Mouse (Mus musculus) gastrocnemius, adult 2 months (tissue): ENCODE results near the gene Zbtb12. TPM values are rescaled to one million over a fixed set of nuclear protein-coding genes. Genes with fewer than 3 reads are reported as not detected.
"Not testable (repeated sequence)": the region's sequence is repeated elsewhere in the genome, so short reads cannot be mapped to it uniquely, and the experiment has no call there.

Experiments used
- DNase-seq: peaks from one replicate; pipeline ENCODE4 v3.0.0; 2022
- H3K27ac ChIP-seq: fragments of 200-600 bp; 2 replicates; pipeline ENCODE4 v1.8.1; 2022; ENCODE audit warnings: mild to moderate bottlenecking
- H3K4me3 ChIP-seq: fragments of 200-600 bp; 2 replicates; pipeline ENCODE4 v1.8.1; 2022; ENCODE audit warnings: mild to moderate bottlenecking, moderate library complexity
- CTCF ChIP-seq: fragments of 200-600 bp; IDR thresholded peaks from 2 replicates; pipeline ENCODE4 v1.8.1; 2022; ENCODE audit warnings: antibody characterized with exemption, mild to moderate bottlenecking, moderate library complexity
- intact Hi-C: fragments of 180-260 bp; cut with DNase I; formaldehyde crosslinking; loops from one replicate; pipeline ENCODE4 v1.15.1; 2025
- total RNA-seq, 2 experiments: library from RNA; stranded (reverse); gene quantifications; 2 replicates each; pipeline ENCODE4 v1.2.3; 2021

Zbtb12 gene
- total RNA-seq, 2 experiments from 2014 or later = 5.2 to 8.3 TPM

DNA sequence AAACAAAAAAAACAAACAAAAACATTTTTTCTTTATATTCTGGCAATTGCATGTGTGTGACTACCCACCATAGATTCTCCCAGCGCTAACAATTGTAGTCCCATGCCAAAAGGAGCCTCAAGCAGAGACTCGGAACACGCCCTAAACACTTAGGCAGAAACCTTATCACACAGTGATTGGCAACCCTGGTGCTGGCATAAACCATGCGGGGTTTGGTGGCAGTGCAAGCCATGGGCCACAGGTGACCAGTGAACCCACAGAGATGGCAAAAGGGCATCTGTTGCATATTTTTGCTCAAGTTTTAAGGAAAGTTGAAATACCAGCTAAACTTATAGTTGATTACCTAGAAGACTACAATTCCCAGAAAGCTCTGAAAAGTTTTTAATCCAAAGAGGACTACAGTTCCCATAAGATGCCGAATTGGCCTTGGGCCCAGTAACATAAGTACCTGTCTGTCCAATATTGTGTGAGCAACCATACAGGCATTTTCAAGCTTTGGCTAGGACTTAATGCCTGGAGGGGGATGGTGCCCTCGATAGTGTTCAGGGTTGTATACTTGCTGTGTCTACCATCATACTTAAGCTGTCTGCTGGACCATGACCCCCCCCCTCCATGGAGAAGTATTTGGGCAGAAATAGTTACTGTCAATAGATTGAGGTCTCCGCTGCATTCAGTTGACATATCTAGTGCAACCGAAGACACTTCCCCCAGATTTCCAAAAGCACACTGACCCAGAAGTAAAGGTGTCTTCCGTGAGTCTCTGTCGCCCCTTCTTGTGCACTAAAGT is 18.3 kb downstream of the Zbtb12 start:
- H3K27ac ChIP-seq = peak overlapping the region; percentile 100
- intact Hi-C loops = loop anchor here (5.0 kb wide), 1 partner anchor 345 kb away; the partner anchor contains the start of gene Ddx39b
- no peak for TF ChIP-seq CTCF
- H3K4me3 ChIP-seq = peak overlapping the region; percentile 95
- peak; percentile 47 for DNase-seq

DNA sequence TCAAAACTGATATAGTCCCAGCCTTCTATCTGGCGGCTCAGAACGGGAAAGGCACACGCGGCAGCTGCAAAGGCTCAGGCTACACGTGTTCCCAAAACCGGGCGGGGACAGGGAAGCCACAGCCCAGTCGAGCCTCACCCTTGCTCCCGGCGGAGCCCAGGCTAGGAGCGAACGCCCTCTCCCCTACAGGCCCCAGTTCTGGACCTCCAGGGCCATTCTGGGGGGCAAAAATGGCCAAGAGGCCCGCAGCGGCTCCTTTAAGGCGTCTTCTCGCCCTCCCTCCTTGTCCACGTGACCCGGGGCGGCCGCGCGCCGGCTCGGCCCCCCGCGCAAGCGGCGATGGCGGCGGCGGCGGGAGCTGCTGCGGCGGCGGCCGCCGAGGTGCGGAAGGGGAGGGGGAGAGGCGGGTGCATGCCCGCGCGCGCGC is 18.9 kb downstream of the Zbtb12 start, which contains the start of the genes C2 and Ehmt2:
C2 (minus strand) TSS at position 106 of the 427 bp plus-strand sequence.
Ehmt2 (plus strand) TSS at position 310 of the 427 bp plus-strand sequence.
- DNase-seq = peak; percentile 91
- intact Hi-C loops = loop anchor here (5.0 kb wide), 1 partner anchor 344 kb away; the partner anchor contains the start of gene Ddx39b
- Histone ChIP-seq H3K4me3 (peak within 1 kb of the TSS; percentile 95), H3K27ac (peak within 1 kb of the TSS; percentile 100)
- no peak for TF ChIP-seq CTCF

DNA sequence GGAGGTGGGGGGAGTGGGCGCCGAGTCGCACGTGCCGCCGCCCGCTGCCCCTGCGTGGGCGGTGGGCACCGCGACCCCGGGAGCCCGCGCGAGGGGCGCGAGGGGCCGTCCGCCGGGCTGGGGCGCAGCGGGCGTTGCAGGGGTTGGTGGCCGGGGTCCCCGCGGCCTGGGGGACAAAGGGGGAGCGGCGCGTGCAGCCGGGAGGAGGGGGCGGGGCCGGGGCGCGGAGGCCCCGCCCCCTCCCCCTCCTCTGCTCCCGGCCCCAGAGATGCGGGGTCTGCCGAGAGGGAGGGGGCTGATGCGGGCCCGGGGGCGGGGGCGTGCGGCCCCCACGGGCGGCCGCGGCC is 19.4 kb downstream of the Zbtb12 start:
- Histone ChIP-seq H3K4me3 (peak overlapping the region; percentile 95), H3K27ac (peak overlapping the region; percentile 100)
- TF ChIP-seq CTCF = no peak
- DNase-seq = no peak
- intact Hi-C loops = loop anchor here (5.0 kb wide), 1 partner anchor 344 kb away; the partner anchor contains the start of gene Ddx39b

DNA sequence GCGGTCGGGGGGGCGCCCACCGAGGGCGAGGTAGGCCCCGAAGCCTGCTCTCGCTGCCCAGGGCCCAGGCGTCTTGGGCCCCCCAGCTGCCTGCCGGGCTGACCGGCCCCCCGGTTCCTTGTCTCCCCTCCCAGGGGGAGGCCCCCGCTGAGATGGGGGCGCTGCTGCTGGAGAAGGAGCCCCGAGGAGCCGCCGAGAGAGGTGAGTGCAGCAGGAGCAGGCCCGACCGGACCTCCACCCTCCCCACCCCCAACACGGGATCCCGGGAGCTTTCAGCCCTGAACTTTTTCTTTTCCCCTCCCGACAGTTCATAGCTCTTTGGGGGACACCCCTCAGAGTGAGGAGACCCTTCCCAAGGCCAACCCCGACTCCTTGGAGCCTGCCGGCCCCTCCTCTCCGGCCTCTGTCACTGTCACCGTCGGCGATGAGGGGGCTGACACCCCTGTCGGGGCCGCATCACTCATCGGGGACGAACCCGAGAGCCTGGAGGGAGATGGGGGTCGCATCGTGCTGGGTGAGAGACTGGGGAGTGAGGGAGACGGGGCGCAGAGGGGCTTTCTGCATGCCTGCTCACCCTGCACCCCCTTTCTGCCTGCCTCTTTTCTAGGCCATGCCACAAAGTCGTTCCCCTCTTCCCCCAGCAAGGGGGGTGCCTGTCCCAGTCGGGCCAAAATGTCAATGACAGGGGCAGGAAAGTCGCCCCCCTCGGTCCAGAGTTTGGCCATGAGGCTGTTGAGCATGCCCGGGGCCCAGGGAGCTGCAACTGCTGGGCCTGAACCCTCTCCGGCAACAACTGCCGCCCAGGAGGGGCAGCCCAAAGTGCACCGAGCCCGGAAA is 20.0 kb downstream of the Zbtb12 start:
- no peak for TF ChIP-seq CTCF
- Histone ChIP-seq H3K27ac (peak overlapping the region; percentile 100), H3K4me3 (peak overlapping the region; percentile 95)
- intact Hi-C loops = loop anchor here (5.0 kb wide), 1 partner anchor 343 kb away; the partner anchor contains the start of gene Ddx39b
- peak; percentile 59 for DNase-seq

DNA sequence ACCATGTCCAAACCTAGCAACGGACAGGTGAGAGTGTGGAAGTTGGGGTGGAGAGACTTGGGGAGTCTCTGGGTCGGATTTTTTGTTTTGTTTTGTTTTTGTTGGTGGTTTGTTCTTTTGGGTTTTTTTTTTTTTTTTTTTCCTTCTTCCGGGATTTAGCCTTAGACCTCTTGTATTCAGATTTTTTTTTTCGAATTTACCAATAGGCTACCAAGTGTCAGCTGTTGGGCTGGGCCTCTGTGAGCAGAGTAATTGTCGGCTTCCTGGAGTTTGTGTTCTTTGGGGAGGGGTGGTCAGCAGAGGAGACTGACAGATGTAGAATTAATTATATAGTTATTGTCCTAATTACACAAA is 20.6 kb downstream of the Zbtb12 start:
- no peak for DNase-seq
- intact Hi-C loops = loop anchor here (5.0 kb wide), 1 partner anchor 342 kb away; the partner anchor contains the start of gene Ddx39b

DNA sequence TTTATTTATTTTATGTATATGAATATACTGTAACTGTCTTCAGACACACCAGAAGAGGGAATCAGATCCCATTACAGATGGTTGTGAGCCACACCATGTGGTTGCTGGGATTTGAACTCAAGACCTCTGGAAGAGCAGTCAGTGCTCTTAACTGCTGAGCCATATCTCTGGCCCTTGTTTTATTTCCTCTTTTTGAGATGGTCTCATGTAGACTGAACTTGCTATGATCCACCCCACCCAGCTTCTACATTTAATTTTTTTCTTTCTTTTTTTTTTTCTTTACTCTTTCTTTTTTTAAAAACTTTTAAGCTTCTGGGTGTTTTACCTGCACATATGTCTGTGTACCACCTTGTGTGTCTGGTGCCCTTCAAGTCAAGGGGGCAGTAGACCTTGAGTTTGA is 21.5 kb downstream of the Zbtb12 start:
- H3K4me3 ChIP-seq, DNase-seq, intact Hi-C loops: not testable (repeated sequence)
- H3K27ac ChIP-seq = peak overlapping the region; percentile 16; the same call in 1 of the 2 replicates

More for the DNA sequence above, 20.6 kb downstream of the Zbtb12 start:
- H3K27ac ChIP-seq = peak overlapping the region; percentile 100
- no peak for TF ChIP-seq CTCF
- H3K4me3 ChIP-seq = peak overlapping the region; percentile 95

DNA sequence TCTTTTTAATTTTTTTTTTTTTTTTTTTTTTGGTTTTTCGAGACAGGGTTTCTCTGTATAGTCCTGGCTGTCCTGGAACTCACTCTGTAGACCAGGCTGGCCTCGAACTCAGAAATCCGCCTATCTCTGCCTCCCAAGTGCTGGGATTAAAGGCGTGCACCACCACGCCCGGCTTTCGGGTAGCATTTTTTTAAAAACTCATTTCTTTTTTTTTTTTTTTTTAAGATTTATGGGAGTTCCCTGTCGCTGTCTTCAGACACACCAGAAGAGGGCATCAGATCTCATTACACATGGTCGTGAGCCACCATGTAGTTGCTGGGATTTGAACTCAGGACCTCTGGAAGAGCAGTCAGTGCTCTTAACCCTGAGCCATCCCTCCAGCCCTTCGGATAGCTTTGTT is 22.7 kb downstream of the Zbtb12 start:
- DNase-seq, intact Hi-C loops, H3K4me3 ChIP-seq, H3K27ac ChIP-seq: not testable (repeated sequence)

DNA sequence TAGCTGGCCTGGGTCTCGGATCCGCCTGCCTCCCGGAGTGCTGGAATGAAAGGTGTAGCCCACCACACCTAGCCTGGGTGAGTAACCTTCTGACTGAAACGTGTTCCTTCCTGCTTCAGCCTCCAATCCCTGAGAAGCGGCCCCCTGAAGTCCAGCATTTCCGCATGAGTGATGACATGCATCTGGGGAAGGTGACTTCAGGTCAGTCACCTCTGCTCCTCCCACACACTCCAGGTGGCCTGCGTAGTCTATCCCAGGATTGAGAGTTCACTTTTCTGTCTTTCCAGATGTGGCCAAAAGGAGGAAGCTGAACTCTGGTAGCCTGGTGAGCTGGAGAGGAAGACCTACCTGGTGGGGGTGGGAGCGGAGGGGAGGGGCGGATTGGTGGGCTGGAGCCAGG is 23.6 kb downstream of the Zbtb12 start:
- no peak for DNase-seq
- intact Hi-C loops = no loop called here
- no peak for TF ChIP-seq CTCF

DNA sequence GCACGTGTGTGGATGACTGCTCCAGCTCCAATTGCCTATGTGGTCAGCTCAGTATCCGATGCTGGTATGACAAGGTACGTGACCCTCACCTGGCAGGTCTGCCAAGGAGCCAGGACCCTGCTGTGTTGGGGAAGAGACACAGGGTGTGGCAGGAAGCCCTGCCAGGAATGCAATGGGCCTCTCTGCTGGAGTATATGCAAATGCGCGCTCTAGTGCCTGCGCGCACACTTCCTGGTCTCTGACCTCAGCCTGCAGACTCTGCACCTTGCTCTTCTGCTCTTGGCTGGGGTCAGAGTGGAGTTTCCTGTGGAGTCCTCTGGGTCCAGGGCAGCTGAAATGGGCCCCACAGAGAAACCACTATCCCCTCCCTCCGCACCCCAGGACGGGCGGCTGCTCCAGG is 31.7 kb downstream of the Zbtb12 start:
- no peak overlapping the region for H3K4me3 ChIP-seq

More for the DNA sequence above, 23.6 kb downstream of the Zbtb12 start:
- Histone ChIP-seq H3K27ac (no peak overlapping the region), H3K4me3 (no peak overlapping the region)

DNA sequence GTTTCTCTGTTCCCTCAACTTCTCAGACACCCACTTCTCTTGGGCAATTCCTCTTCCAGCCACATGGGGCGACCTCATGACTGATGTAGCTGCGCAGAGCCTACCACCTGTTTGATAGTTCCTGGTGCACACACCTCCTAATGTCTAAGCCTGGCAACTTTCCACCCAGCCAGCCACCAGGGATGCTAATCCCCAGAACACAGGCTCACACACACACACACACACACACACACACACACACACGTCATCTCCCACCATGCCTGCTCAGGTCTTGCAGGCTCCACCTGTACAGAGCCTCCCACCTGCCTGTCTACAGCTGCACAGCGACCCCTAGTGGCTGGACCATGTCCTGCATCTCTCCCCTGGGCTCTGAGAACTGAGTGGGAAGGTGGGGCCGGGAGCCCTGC is 32.7 kb downstream of the Zbtb12 start:
- H3K27ac ChIP-seq = no peak overlapping the region
- peak; percentile 83 for TF ChIP-seq CTCF
- peak; percentile 80 for DNase-seq
- no peak overlapping the region for H3K4me3 ChIP-seq
- intact Hi-C loops = loop anchor here (1.0 kb wide), 1 partner anchor 57 kb away; no protein-coding TSS in a partner anchor

More for the DNA sequence above, 31.7 kb downstream of the Zbtb12 start:
- intact Hi-C loops = no loop called here
- H3K27ac ChIP-seq = no peak overlapping the region
- no peak for TF ChIP-seq CTCF
- DNase-seq = no peak

DNA sequence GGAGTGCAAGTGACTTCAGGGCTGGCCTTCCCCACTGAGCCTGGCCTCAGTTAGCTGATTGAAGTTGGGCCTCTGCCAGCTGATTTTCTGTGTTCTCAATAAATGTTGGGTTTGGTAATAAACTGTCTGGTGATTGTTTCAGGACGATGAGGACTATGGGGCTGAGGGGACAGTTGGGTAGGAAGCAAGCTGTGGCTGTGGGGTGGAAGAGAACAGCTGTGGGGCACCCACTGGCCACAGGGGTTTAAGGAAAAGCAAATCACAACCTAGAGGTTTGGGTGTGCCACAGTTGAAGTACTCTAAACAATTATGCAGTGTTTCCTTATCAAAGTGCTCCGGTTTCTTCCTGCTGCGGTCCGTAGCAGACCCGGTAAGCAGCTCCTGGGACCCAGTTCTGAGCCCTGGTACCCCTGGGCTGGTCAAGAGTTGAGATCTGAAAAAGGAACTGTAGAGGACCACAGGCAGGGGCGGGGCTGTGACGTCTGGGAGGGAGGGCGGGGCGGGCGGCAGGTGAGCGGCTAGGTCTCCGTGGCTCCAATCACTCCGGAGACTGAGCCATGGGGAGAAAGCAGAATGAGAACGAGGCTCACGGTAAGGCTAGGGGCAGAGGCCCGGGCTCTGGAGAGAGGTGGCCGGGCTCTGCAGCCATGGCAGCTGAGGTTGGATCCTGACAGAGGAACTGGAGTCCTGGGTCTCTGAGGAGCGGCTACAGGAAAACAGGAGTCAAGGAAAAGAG is 34.8 kb downstream of the Zbtb12 start, which contains the start of gene Slc44a4:
Slc44a4 (plus strand) TSS at position 537 of the 736 bp plus-strand sequence.
- DNase-seq = no peak
- Histone ChIP-seq H3K27ac (peak within 1 kb of the TSS; percentile 73), H3K4me3 (no peak within 1 kb of the TSS)
- no peak for TF ChIP-seq CTCF
- intact Hi-C loops = no loop called here

DNA sequence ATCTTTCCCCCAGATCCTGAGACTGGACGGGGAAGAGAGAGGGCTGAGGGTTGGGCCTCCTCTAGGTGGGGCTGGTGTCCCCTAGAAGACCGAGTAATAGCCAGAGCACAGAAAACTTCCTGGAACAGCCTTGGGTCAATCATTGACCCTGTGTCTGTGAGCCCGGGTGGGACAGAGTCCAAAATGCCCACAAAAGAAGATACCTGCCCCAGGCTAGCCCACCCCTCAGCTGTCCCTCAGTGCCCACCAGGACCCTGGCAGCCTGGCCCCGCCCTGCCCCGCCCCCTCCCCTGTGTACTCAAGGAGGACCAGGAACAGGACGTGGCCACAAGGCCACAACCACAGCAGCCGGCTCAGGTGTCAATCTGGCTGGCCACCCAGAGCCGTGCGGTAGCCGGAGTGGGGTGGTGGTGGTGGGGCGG is 36.1 kb downstream of the Zbtb12 start:
- TF ChIP-seq CTCF = peak; percentile 45
- Histone ChIP-seq H3K4me3 (no peak overlapping the region), H3K27ac (peak overlapping the region; percentile 73)
- intact Hi-C loops = no loop called here
- peak; percentile 74 for DNase-seq
